Mouse (Mus musculus): ENCODE data around the gene Acp2.

- no peak for TF ChIP-seq CTCF (IDR thresholded peaks at IDR 0.05; ENCODE audit: low read depth, low read length)
- no peak for TF ChIP-seq POLR2A (IDR thresholded peaks at IDR 0.05; ENCODE audit: insufficient read depth, low read length)
- TF ChIP-seq EP300 (IDR thresholded peaks at IDR 0.05; ENCODE audit: insufficient read depth, low read depth, low read length), result no peak
Observed at GRCm38 (mm10) chr2:91220501-91220900, 17.8 kb downstream of the Acp2 start.
